Mouse (Mus musculus) lung, postnatal 0 days (tissue): ENCODE measurements around the gene Nthl1.
A peak's percentile ranks its signal among the peaks of the same experiment; 100 is the strongest.

ENCODE experiments used
- CTCF ChIP-seq: IDR thresholded peaks from 2 replicates; pipeline ENCODE4 v1.5.1; 2016; ENCODE audit warnings: antibody characterized with exemption, mild to moderate bottlenecking
- EP300 ChIP-seq: IDR thresholded peaks from 2 replicates; pipeline ENCODE4 v1.6.1; 2016; ENCODE audit warnings: antibody characterized with exemption, mild to moderate bottlenecking, control low read depth

- TF ChIP-seq CTCF (no peak), EP300 (peak; percentile 87)
Observed at GRCm38 (mm10) chr17:24632813-24633449, 451 bp downstream of the Nthl1 start.
